Mouse (Mus musculus) bone marrow, adult 2 months (tissue): ENCODE data around the gene Sult1a1. TPM values are rescaled to one million over a fixed set of nuclear protein-coding genes. Genes with fewer than 3 reads are reported as not detected.

Source experiments
- H3K27ac ChIP-seq: fragments of 200-500 bp; 2 replicates; pipeline ENCODE4 v1.5.1; 2012; ENCODE audit warnings: low read depth, mild to moderate bottlenecking, control low read depth, inconsistent platforms, low read length; ENCODE audit not compliant: control insufficient read depth, poor library complexity, insufficient read depth
- H3K4me1 ChIP-seq: fragments of 200-500 bp; 2 replicates; pipeline ENCODE4 v1.6.1; 2011; ENCODE audit warnings: low read length; ENCODE audit not compliant: control insufficient read depth, insufficient read depth
- H3K4me3 ChIP-seq: fragments of 200-500 bp; replicated peaks from 2 replicates; pipeline ENCODE3; 2011; ENCODE audit warnings: mild to moderate bottlenecking, low read depth, low read length, control low read depth; ENCODE audit not compliant: control insufficient read depth
- CTCF ChIP-seq: fragments of 200-500 bp; IDR thresholded peaks from 2 replicates; pipeline ENCODE4 v1.5.1; 2011; ENCODE audit warnings: low read length, control low read depth; ENCODE audit not compliant: control insufficient read depth, insufficient read depth
- POLR2A ChIP-seq: fragments of 200-500 bp; IDR thresholded peaks from 2 replicates; pipeline ENCODE4 v1.6.1; 2011; ENCODE audit warnings: low read depth, mild to moderate bottlenecking, control low read depth, low read length, borderline replicate concordance; ENCODE audit not compliant: control insufficient read depth
- WGBS: fragments of 180-500 bp; shearing (Covaris S2); methylation state at CpG from one replicate; pipeline ENCODE4 v1.1.7; 2018; 5-methylcytosine and 5-hydroxymethylcytosine counted together
- polyA plus RNA-seq: library from polyadenylated mRNA; stranded (reverse); fragments of >200 nt; gene quantifications from 2 replicates; pipeline ENCODE4 v1.2.4, GENCODE M21; 2011; ENCODE audit warnings: low replicate concordance; ENCODE audit not compliant: missing spikeins, insufficient read depth, insufficient read length

The Sult1a1 gene
- polyA plus RNA-seq, 1 experiment = 34.1 TPM

DNA sequence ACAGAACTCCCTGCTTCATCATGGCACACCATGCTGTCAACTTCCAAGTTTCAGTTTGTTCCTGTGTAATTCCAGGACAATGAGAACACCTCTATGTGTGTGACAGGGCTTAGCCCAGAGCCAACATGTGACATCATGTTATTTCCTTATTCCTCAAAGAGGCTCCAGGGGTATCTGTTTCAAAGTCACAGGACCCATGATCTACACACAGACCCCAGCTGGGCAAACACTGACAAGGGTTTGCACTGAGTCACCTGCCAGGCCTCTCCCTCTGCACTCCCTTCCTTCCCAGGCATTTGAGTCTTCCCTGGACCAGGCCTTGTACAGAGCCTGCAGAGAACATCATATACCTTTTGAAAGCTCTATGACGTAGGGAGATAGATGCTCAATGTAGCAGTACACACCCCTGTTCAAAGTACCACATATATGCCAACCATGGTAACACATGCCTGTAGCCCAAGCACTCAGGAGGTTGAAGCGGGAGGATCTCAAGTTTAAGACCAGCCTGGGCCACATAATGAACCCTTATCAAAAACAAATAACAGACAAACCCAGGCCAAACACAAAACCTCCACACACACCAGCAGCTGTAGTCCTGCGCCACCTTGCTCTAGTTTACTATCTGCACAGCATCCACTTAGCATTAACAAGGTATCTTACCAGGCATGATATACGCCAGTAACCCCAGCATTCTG lies 45.3 kb downstream of the Sult1a1 start, which contains the start of gene Nupr1:
Gene Nupr1 (minus strand): TSS at position 38 of the 695 bp plus-strand sequence.
- H3K27ac ChIP-seq = no peak within 1 kb of the TSS
- TF ChIP-seq POLR2A (no peak), CTCF (no peak)
- no peak within 1 kb of the TSS for H3K4me3 ChIP-seq
- H3K4me1 ChIP-seq = no peaks in the 10 kb centered on the region; the same call in 1 of the 2 replicates
- WGBS = 77% methylated on average over 4 of the region's 4 CpGs

DNA sequence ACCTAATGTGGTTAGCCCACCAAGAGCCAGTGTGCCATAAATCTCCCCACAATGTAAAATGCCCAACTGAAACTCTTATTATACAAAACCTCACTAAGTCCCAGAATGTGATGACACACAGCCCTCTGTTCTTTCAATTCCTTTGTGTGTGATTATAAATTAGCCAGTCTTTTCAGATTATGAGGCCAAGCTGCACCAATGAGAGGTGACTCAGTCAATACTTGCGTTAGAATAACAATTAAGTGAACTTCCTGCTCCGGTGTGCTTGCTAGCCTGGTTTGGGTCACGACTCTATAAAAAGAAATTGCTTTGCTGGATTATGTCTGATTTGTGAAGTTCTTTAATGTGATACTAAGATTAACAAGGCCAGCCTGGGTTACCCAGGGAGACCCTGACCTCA lies 46.3 kb downstream of the Sult1a1 start:
- Histone ChIP-seq H3K4me1 (no peaks in the 10 kb centered on the region; the same call in 1 of the 2 replicates), H3K4me3 (no peak overlapping the region), H3K27ac (no peak overlapping the region)
- 14% methylated on average over 3 of the region's 3 CpGs for WGBS
- TF ChIP-seq POLR2A (no peak), CTCF (no peak)

DNA sequence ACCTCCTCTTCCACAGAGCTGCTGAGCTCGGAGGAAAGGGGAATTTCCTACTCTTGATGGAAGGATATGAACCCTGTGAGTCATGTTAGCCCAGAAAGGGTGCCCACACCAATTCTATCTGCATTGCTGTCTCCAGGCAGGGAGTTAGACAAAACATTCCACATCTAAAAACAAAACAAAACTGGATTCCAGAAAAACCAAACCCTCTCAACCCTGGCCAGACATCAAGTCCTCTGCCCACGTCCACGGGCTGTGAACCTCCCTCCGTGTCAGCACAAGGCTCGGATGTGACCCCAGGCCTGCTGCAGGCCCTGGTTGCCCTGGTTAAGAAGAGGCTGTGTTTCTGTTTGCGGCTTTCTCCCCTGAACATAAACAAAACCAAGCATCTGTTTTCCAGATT lies 48.1 kb downstream of the Sult1a1 start:
- 81% methylated on average over 6 of the region's 6 CpGs for WGBS
- no peak overlapping the region for H3K27ac ChIP-seq
- H3K4me1 ChIP-seq = no peaks in the 10 kb centered on the region; the same call in 1 of the 2 replicates
- TF ChIP-seq POLR2A = no peak
- no peak for TF ChIP-seq CTCF
- no peak overlapping the region for H3K4me3 ChIP-seq

- WGBS = 78% methylated on average over 3 of the region's 3 CpGs
- Histone ChIP-seq H3K27ac (peak overlapping the region; percentile 52; the same call in 1 of the 2 replicates), H3K4me1 (peaks cover 4% of the 10 kb centered on the region), H3K4me3 (no peak overlapping the region)
- TF ChIP-seq POLR2A (no peak), CTCF (no peak)
Measured at GRCm38 (mm10) chr7:126625807-126626600, 50.2 kb downstream of the Sult1a1 start.

DNA sequence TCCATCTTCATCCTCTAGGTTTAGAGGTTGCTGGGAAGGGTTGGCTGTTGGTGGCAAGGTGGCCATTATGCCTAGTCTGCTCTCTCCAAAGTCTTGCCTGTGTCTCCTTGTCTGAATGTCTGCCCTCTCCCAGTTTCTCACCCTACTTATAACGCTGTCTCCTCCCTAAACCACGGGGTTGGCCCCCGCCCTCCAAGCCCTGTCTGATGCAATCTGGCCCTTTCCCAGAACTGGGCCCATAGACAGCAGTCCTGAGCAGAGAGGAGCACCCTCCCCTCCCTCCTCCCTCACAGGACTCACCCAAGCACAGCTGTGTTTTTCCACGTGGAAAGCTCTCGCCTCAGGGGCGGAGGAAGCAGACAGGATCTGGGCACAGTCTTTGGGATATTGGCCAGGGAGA lies 50.9 kb downstream of the Sult1a1 start:
- TF ChIP-seq CTCF = no peak
- H3K4me1 ChIP-seq = peaks cover 4% of the 10 kb centered on the region
- peak overlapping the region; percentile 51 for H3K4me3 ChIP-seq
- 20% methylated on average over 6 of the region's 6 CpGs for WGBS
- peak overlapping the region; percentile 52; the same call in 1 of the 2 replicates for H3K27ac ChIP-seq

DNA sequence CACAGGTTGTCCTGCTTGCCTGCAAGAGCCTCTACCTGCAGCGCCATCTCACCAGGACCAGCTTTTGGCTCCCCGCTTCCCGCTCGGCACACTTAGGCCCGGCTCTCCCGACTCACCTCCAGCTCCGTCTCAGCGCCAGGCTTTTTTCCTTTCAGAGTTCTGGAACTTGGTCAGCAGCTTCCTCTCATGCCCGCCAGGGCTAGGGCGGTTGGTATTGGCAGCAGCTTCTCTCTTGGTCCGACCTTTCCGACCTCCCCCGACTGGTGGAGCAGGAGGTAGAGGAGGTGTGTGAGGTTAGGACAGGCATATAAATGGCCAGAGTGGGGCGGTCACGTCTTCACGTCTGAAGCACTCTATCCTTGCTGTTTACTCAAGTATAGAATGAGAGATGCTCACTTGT lies 51.5 kb downstream of the Sult1a1 start:
- no peak for TF ChIP-seq CTCF
- TF ChIP-seq POLR2A = no peak
- peak overlapping the region; percentile 37 for H3K4me3 ChIP-seq
- peaks cover 4% of the 10 kb centered on the region for H3K4me1 ChIP-seq
- no peak overlapping the region for H3K27ac ChIP-seq
- 86% methylated on average over 16 of the region's 16 CpGs for WGBS

DNA sequence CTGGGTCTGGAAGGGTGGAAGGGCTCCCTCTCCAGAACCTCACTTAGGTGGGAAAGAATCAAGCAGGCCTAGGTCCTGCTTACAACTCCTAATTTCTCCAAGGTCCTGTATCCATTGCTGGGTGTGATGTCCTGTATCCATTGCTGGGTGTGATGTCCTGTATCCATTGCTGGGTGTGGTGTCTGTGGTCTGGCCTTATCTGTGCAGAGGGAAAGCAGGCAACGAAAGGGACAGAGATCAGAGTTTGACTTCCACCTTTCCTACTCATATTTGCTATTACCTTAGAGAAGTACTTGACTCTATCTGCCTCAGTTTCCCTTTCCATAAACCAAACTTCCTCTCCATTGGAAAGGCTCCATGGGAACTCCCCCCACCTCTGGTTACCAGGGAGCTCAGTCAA lies 52.9 kb downstream of the Sult1a1 start:
- Histone ChIP-seq H3K27ac (no peak overlapping the region), H3K4me3 (no peak overlapping the region), H3K4me1 (peaks cover 4% of the 10 kb centered on the region)
- TF ChIP-seq POLR2A (no peak), CTCF (no peak)
- 34% methylated on average over 1 of the region's 1 CpGs for WGBS

Other genes with a start within 250 kb of the Sult1a1 start
- 10.7 and 28.6 TPM in 2 replicates for gene Rabep2, start 247.7 kb downstream of the Sult1a1 start, polyA plus RNA-seq
- gene Atp2a1, start 213.3 kb downstream of the Sult1a1 start, polyA plus RNA-seq = 12.0 and 13.4 TPM in 2 replicates
- gene Sh2b1, start 201.0 kb downstream of the Sult1a1 start, polyA plus RNA-seq = 34.4 and 95.0 TPM in 2 replicates
- 16.7 and 36.3 TPM in 2 replicates for gene Tufm, start 189.1 kb downstream of the Sult1a1 start, polyA plus RNA-seq
- 78.5 and 156 TPM in 2 replicates for gene Atxn2l, start 173.0 kb downstream of the Sult1a1 start, polyA plus RNA-seq
- gene Eif3c, start 110.0 kb downstream of the Sult1a1 start, polyA plus RNA-seq = 52.3 and 90.2 TPM in 2 replicates
- 21.2 and 45.7 TPM in 2 replicates for gene Apobr, start 91.5 kb downstream of the Sult1a1 start, polyA plus RNA-seq
- gene Cln3, start 90.6 kb downstream of the Sult1a1 start, polyA plus RNA-seq = 98.2 and 269 TPM in 2 replicates
- 1.9 and 6.0 TPM in 2 replicates for gene Il27, start 81.5 kb downstream of the Sult1a1 start, polyA plus RNA-seq
- gene Nupr1, start 45.6 kb downstream of the Sult1a1 start, polyA plus RNA-seq = 28.1 and 37.6 TPM in 2 replicates
- 25.8 and 27.0 TPM in 2 replicates for gene Sgf29, start 27.1 kb downstream of the Sult1a1 start, polyA plus RNA-seq
- 77.8 and 182 TPM in 2 replicates for gene Bola2, start 19.0 kb upstream of the Sult1a1 start, polyA plus RNA-seq
- 5.0 and 11.1 TPM in 2 replicates for gene Slx1b, start 19.4 kb upstream of the Sult1a1 start, polyA plus RNA-seq
- 370 and 776 TPM in 2 replicates for gene Coro1a, start 31.4 kb upstream of the Sult1a1 start, polyA plus RNA-seq
- 78.4 and 117 TPM in 2 replicates for gene Mapk3, start 83.2 kb upstream of the Sult1a1 start, polyA plus RNA-seq
- gene Gdpd3, start 89.9 kb upstream of the Sult1a1 start, polyA plus RNA-seq = 20.1 and 40.1 TPM in 2 replicates
- gene Ypel3, start 100.5 kb upstream of the Sult1a1 start, polyA plus RNA-seq = 236 and 411 TPM in 2 replicates
- gene Tbx6, start 105.1 kb upstream of the Sult1a1 start, polyA plus RNA-seq = 7.5 and 13.7 TPM in 2 replicates
- gene Ppp4c, start 116.1 kb upstream of the Sult1a1 start, polyA plus RNA-seq = 90.6 and 130 TPM in 2 replicates
- 1.9 TPM in 1 of 2 replicates, not detected in the other for gene Fam57b, start 121.2 kb upstream of the Sult1a1 start, polyA plus RNA-seq
- not detected in 2 replicates for gene 4930451I11Rik, start 155.2 kb upstream of the Sult1a1 start, polyA plus RNA-seq
- not detected in 2 replicates for gene Doc2a, start 171.0 kb upstream of the Sult1a1 start, polyA plus RNA-seq
- gene Hirip3, start 185.5 kb upstream of the Sult1a1 start, polyA plus RNA-seq = 77.2 and 107 TPM in 2 replicates
- 38.1 and 59.7 TPM in 2 replicates for gene Ino80e, start 185.9 kb upstream of the Sult1a1 start, polyA plus RNA-seq
- 113 and 149 TPM in 2 replicates for gene Taok2, start 208.3 kb upstream of the Sult1a1 start, polyA plus RNA-seq
- 39.9 and 76.2 TPM in 2 replicates for gene Tmem219, start 246.5 kb upstream of the Sult1a1 start, polyA plus RNA-seq